Mouse (Mus musculus): ENCODE results near the gene Mbnl2. TPM values are rescaled to one million over a fixed set of nuclear protein-coding genes. Genes with fewer than 3 reads are reported as not detected.

Gene Mbnl2
- total and polyA plus RNA-seq, 3 experiments, result 5.6 to 8.6 TPM; not detected in 1

DNA sequence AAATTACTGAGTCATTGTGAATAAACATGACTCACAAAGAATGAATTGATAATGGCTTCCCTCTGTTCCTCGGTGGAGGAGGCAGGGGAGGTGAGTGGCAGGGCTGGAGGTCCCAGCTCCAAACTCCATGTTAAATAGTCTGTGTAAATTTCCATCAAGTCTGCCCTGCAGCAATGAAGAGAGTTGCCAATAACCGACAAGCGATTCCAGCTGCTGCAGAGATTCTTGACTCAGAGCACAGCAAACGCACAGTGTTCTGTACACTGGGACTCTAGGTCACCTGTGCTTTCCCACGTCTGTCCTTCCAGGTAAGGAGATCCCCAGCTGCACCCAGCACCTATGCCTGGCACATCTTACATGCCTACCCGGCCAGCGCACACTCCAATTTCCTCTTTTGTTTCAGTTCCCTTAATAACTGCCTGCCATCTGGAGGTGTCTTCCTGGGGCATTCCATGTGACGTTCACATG, 158.5 kb downstream of the Mbnl2 start:
- H3K4me3 ChIP-seq (ENCODE audit: control insufficient read depth in 1 of 2, insufficient read depth in 1 of 2, low read depth in 2 of 2, low read length in 2 of 2), result no peak overlapping the region
- no peaks in the 10 kb centered on the region for H3K36me3 ChIP-seq (ENCODE audit: control insufficient read depth in 1 of 2, insufficient read depth in 2 of 2, low read length in 2 of 2)
- H3K27ac ChIP-seq (ENCODE audit: control insufficient read depth, low read depth, low read length), result no peak overlapping the region
- H3K79me2 ChIP-seq (ENCODE audit: control insufficient read depth, insufficient read depth, low read length, poor library complexity), result no peaks in the 10 kb centered on the region
- no peaks in the 10 kb centered on the region for H3K27me3 ChIP-seq (ENCODE audit: control insufficient read depth in 1 of 2, insufficient read depth in 2 of 2, low read length in 2 of 2)
- no peak for TF ChIP-seq MEF2A (IDR thresholded peaks at IDR 0.05; ENCODE audit: extremely low read depth, insufficient replicate concordance, low read depth, low read length, poor library complexity, severe bottlenecking)
- TF ChIP-seq MAZ (IDR thresholded peaks at IDR 0.05; ENCODE audit: low read depth, low read length), result no peak
- DNase-seq (ENCODE audit: low read depth, low spot score), result peak; percentile 6
- H3K9me3 ChIP-seq (replicated peaks; ENCODE audit: insufficient read depth, low read length), result no peaks in the 10 kb centered on the region
- H3K4me1 ChIP-seq (ENCODE audit: control insufficient read depth in 1 of 2, insufficient read depth in 2 of 2, low read length in 2 of 2), result no peaks in the 10 kb centered on the region
- no peak overlapping the region for H3K9ac ChIP-seq (ENCODE audit: control insufficient read depth, low read depth, low read length, poor library complexity, severe bottlenecking)

DNA sequence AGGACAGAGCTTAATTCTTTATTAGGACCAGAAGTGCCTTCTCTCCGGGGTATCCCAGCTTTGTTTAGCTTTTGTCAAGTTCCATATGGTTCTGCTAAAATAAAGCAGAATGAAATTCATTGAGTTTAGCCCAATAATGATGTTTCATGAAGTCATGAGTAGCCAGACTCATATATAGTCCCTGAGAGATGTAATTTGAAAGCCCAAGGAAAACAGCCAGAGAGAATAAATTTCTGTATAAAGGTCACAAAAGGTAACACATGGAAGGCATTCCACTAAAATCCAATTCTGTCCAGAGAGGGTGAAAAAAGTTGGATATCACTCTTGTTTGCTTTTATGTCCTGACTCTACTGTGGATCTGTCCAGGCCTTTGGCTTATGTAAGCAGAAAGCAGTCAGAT, 159.4 kb downstream of the Mbnl2 start:
- no peak overlapping the region for H3K27ac ChIP-seq (ENCODE audit: control insufficient read depth, low read depth, low read length)
- H3K79me2 ChIP-seq (ENCODE audit: control insufficient read depth, insufficient read depth, low read length, poor library complexity), result no peaks in the 10 kb centered on the region
- DNase-seq (ENCODE audit: low read depth, low spot score), result no peak
- no peaks in the 10 kb centered on the region for H3K9me3 ChIP-seq (replicated peaks; ENCODE audit: insufficient read depth, low read length)
- TF ChIP-seq NELFE (IDR thresholded peaks at IDR 0.05; ENCODE audit: low read depth, low read length) (no peak), POLR2A (IDR thresholded peaks at IDR 0.05; ENCODE audit: control insufficient read depth in 1 of 2, insufficient read depth in 1 of 2, low read depth in 1 of 2, low read length in 2 of 2, poor library complexity in 1 of 2) (no peak), E2F4 (IDR thresholded peaks at IDR 0.05; ENCODE audit: borderline replicate concordance, low read depth, low read length) (no peak), ELF1 (IDR thresholded peaks at IDR 0.05; ENCODE audit: low read depth, low read length) (no peak), ZKSCAN1 (IDR thresholded peaks at IDR 0.05; ENCODE audit: low read depth, low read length) (no peak), USF2 (IDR thresholded peaks at IDR 0.05; ENCODE audit: borderline replicate concordance in 1 of 2, insufficient read depth in 1 of 2, low read depth in 1 of 2, low read length in 2 of 2) (no peak), GATA1 (IDR thresholded peaks at IDR 0.05; ENCODE audit: low read depth, low read length) (no peak), CHD2 (IDR thresholded peaks at IDR 0.05; ENCODE audit: low read length) (no peak), GABPA (IDR thresholded peaks at IDR 0.05; ENCODE audit: low read depth, low read length) (no peak), POLR2AphosphoS5 (IDR thresholded peaks at IDR 0.05; ENCODE audit: borderline replicate concordance, low read depth, low read length) (no peak), KAT2A (conservative IDR thresholded peaks at IDR 0.05; ENCODE audit: low read depth, low read length) (no peak)
- H3K36me3 ChIP-seq (ENCODE audit: control insufficient read depth in 1 of 2, insufficient read depth in 2 of 2, low read length in 2 of 2), result no peaks in the 10 kb centered on the region
- H3K9ac ChIP-seq (ENCODE audit: control insufficient read depth, low read depth, low read length, poor library complexity, severe bottlenecking), result no peak overlapping the region
- H3K27me3 ChIP-seq (ENCODE audit: control insufficient read depth in 1 of 2, insufficient read depth in 2 of 2, low read length in 2 of 2), result no peaks in the 10 kb centered on the region
- H3K4me3 ChIP-seq (ENCODE audit: control insufficient read depth in 1 of 2, insufficient read depth in 1 of 2, low read depth in 2 of 2, low read length in 2 of 2), result no peak overlapping the region
- no peaks in the 10 kb centered on the region for H3K4me1 ChIP-seq (ENCODE audit: control insufficient read depth in 1 of 2, insufficient read depth in 2 of 2, low read length in 2 of 2)

- Histone ChIP-seq H3K27ac (ENCODE audit: control insufficient read depth, low read depth, low read length) (no peak overlapping the region), H3K4me3 (ENCODE audit: control insufficient read depth in 1 of 2, insufficient read depth in 1 of 2, low read depth in 2 of 2, low read length in 2 of 2) (no peak overlapping the region), H3K4me1 (ENCODE audit: control insufficient read depth in 1 of 2, insufficient read depth in 2 of 2, low read length in 2 of 2) (no peaks in the 10 kb centered on the region), H3K79me2 (ENCODE audit: control insufficient read depth, insufficient read depth, low read length, poor library complexity) (no peaks in the 10 kb centered on the region), H3K9ac (ENCODE audit: control insufficient read depth, low read depth, low read length, poor library complexity, severe bottlenecking) (no peak overlapping the region), H3K36me3 (ENCODE audit: control insufficient read depth in 1 of 2, insufficient read depth in 2 of 2, low read length in 2 of 2) (no peaks in the 10 kb centered on the region), H3K9me3 (replicated peaks; ENCODE audit: insufficient read depth, low read length) (no peaks in the 10 kb centered on the region), H3K27me3 (ENCODE audit: control insufficient read depth in 1 of 2, insufficient read depth in 2 of 2, low read length in 2 of 2) (no peaks in the 10 kb centered on the region)
- no peak for DNase-seq (ENCODE audit: low read depth, low spot score)
- TF ChIP-seq MXI1 (IDR thresholded peaks at IDR 0.05; ENCODE audit: low read depth, low read length), result no peak
- no peak for TF ChIP-seq NELFE (IDR thresholded peaks at IDR 0.05; ENCODE audit: low read depth, low read length)
- no peak for TF ChIP-seq ZNF384 (IDR thresholded peaks at IDR 0.05; ENCODE audit: low read depth, low read length)
- no peak for TF ChIP-seq EP300 (IDR thresholded peaks at IDR 0.05; ENCODE audit: low read depth in 1 of 2, low read length in 2 of 2)
- no peak for TF ChIP-seq CHD1 (IDR thresholded peaks at IDR 0.05; ENCODE audit: low read depth, low read length)
- TF ChIP-seq ZKSCAN1 (IDR thresholded peaks at IDR 0.05; ENCODE audit: low read depth, low read length), result no peak
- TF ChIP-seq POLR2AphosphoS5 (IDR thresholded peaks at IDR 0.05; ENCODE audit: borderline replicate concordance, low read depth, low read length), result no peak
- no peak for TF ChIP-seq GATA1 (IDR thresholded peaks at IDR 0.05; ENCODE audit: low read depth, low read length)
- no peak for TF ChIP-seq MAZ (IDR thresholded peaks at IDR 0.05; ENCODE audit: low read depth, low read length)
- no peak for TF ChIP-seq ETS1 (IDR thresholded peaks at IDR 0.05; ENCODE audit: low read depth, low read length)
- TF ChIP-seq JUND (IDR thresholded peaks at IDR 0.05; ENCODE audit: low read depth, low read length), result no peak
- TF ChIP-seq ZMIZ1 (IDR thresholded peaks at IDR 0.05; ENCODE audit: low read depth, low read length), result no peak
- TF ChIP-seq HCFC1 (IDR thresholded peaks at IDR 0.05; ENCODE audit: low read depth, low read length), result no peak
- TF ChIP-seq BHLHE40 (IDR thresholded peaks at IDR 0.05; ENCODE audit: borderline replicate concordance, low read depth, low read length), result no peak
- TF ChIP-seq TBP (IDR thresholded peaks at IDR 0.05; ENCODE audit: low read depth, low read length), result no peak
- TF ChIP-seq POLR2A (IDR thresholded peaks at IDR 0.05; ENCODE audit: control insufficient read depth in 1 of 2, insufficient read depth in 1 of 2, low read depth in 1 of 2, low read length in 2 of 2, poor library complexity in 1 of 2), result no peak
- no peak for TF ChIP-seq SIN3A (IDR thresholded peaks at IDR 0.05; ENCODE audit: low read length)
- TF ChIP-seq TCF12 (IDR thresholded peaks at IDR 0.05; ENCODE audit: low read depth, low read length), result no peak
These were observed 165.2 kb downstream of the Mbnl2 start for GRCm38 (mm10) chr14:120440716-120441115.

Measured in MEL (cell line).